Comparison of ENCODE assay signal across 15 mouse cellular contexts in the genomic region with DNA sequence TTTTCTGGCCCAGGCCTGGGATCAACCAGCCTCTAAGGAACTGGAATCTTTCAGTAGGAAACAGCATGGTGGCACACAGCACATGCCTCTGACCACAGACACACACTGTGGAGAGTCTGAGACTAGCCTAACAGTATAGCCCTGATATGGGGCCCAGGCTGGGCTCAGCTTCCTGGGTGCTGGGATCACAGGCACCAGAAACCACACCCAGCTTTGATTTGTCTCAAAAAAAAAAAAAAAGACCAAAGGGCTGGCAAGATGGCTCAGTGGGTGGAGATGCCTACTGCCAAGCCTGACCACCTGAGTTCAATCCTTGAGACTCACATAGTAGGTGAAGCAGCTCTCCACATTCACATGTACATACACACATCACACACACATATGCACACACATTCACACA. TPM values are rescaled to one million over a fixed set of nuclear protein-coding genes. Genes with fewer than 3 reads are reported as not detected.
"Had no signal": no experiment of that assay in that cellular context is flagged by ENCODE, and none has a peak within 500 bp of the region (broad histone marks: within the 10 kb centered on the region; RNA-seq: fewer than 3 reads in every experiment).

No protein-coding gene starts in this region.

- ATAC-seq: liver, embryonic 12.5 days had no signal

- H3K4me2 ChIP-seq: limb, embryonic 15.5 days; liver, embryonic 12.5 days; lung, embryonic 14.5 days; neural tube, embryonic 13.5 days had no signal

- H3K27me3 ChIP-seq: limb, embryonic 15.5 days; liver, embryonic 12.5 days; neural tube, embryonic 13.5 days had no signal

- DNase-seq: kidney, postnatal 14 days; layer of hippocampus, postnatal 36 days; lung, embryonic 14.5 days; lung, postnatal 10 days; lung, postnatal 4 days; midbrain, embryonic 14.5 days; right cerebral cortex, postnatal 25 days; thymus, postnatal 14 days had no signal

- H3K9me3 ChIP-seq: limb, embryonic 15.5 days; liver, embryonic 12.5 days; midbrain, embryonic 10.5 days; neural tube, embryonic 13.5 days had no signal

- H3K36me3 ChIP-seq: midbrain, embryonic 10.5 days had no signal

- H3K4me3 ChIP-seq: limb, embryonic 15.5 days; liver, embryonic 12.5 days; midbrain, embryonic 10.5 days; neural tube, embryonic 13.5 days had no signal

- H3K9ac ChIP-seq: limb, embryonic 15.5 days; liver, embryonic 12.5 days; lung, embryonic 14.5 days; neural tube, embryonic 13.5 days had no signal

- H3K27ac ChIP-seq: limb, embryonic 15.5 days; liver, embryonic 12.5 days; midbrain, embryonic 10.5 days; neural tube, embryonic 13.5 days had no signal

RNA-seq across cellular contexts. Expression of a gene that starts 5.6 kb away (rescaled TPM):
- polyA plus RNA-seq: small intestine, adult 2 months had no signal

RNA-seq across cellular contexts. Expression of a gene that starts 20.8 kb away (rescaled TPM):
- total RNA-seq: layer of hippocampus, postnatal 36 days; left cerebral cortex, adult 8-10 months; left cerebral cortex, postnatal 25 days had no signal
- polyA plus RNA-seq: midbrain, embryonic 14.5 days had no signal
